In the genomic region with DNA sequence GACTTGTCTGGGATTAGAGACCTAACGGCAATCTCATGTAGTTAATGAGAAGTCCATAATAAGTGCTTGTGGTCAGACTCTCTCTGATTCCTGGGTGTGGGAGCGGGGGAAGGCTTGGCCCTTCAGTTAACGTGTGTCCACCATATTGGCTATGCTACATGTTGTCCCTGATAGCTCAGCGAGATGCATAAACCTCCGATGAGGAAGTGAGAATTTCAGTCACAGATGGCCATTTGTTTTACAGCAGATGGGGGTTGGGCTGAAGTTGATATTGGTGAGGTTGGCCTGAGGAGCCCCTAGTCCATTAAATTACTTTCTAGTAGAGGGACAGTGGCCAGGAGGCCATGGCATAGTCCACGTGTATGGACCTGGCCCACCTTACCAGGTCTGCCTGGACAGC, we compare ENCODE assay signal across 1 mouse cellular context.
TF ChIP-seq lines count a peak whose summit lies in the region.

No protein-coding gene starts in this region.

TF ChIP-seq in CH12.LX, 34 proteins besides CTCF, POLR2A, EP300 and RAD21 (continued from another document):
- TF ChIP-seq JUND (conservative IDR thresholded peaks at IDR 0.05; ENCODE audit: low read depth, low read length) (no peak), USF2 (conservative IDR thresholded peaks at IDR 0.05; ENCODE audit: low read depth, low read length) (no peak), ZNF384 (IDR thresholded peaks at IDR 0.05; ENCODE audit: low read depth, low read length) (no peak), JUN (IDR thresholded peaks at IDR 0.05; ENCODE audit: insufficient read depth, low read depth, low read length) (no peak), RCOR1 (conservative IDR thresholded peaks at IDR 0.05; ENCODE audit: low read depth, low read length) (no peak), CHD1 (IDR thresholded peaks at IDR 0.05; ENCODE audit: low read depth, low read length) (no peak)
